Mouse (Mus musculus) ES-E14 (cell line): ENCODE measurements around the gene Pabpc1l. TPM values are rescaled to one million over a fixed set of nuclear protein-coding genes. Genes with fewer than 3 reads are reported as not detected.

Source experiments
- DNase-seq: peaks from one replicate; pipeline ENCODE4 v3.0.0-alpha.2; 2013; ENCODE audit warnings: low read depth, low spot score
- H3K27ac ChIP-seq: 2 replicates; pipeline ENCODE4 v1.5.1; 2012; ENCODE audit warnings: low read depth, mild to moderate bottlenecking, low read length, moderate library complexity, mixed read lengths; ENCODE audit not compliant: poor library complexity, insufficient read depth, severe bottlenecking
- H3K36me3 ChIP-seq: 2 replicates; pipeline ENCODE4 v1.6.1; 2012; ENCODE audit warnings: mild to moderate bottlenecking, low read length, moderate library complexity, mixed read lengths; ENCODE audit not compliant: control insufficient read depth, poor library complexity, insufficient read depth, severe bottlenecking
- H3K4me1 ChIP-seq, 2 experiments: fragments of 150-350 bp in 1 of 2; sonication (generic) in 1 of 2; 2 replicates each; pipeline ENCODE4 v1.6.1; 2012; ENCODE audit warnings: low read length in 2 of 2, mild to moderate bottlenecking in 1 of 2, mixed read lengths in 1 of 2; ENCODE audit not compliant: control insufficient read depth in 2 of 2, insufficient read depth in 2 of 2, poor library complexity in 1 of 2
- H3K4me3 ChIP-seq, 2 experiments: fragments of 150-350 bp in 1 of 2; sonication (generic) in 1 of 2; 2 replicates each; pipeline ENCODE4 v1.5.1; 2012; ENCODE audit warnings: low read length in 2 of 2, low read depth in 1 of 2, mild to moderate bottlenecking in 1 of 2, mixed read lengths in 1 of 2; ENCODE audit not compliant: insufficient read depth in 1 of 2, poor library complexity in 1 of 2, severe bottlenecking in 1 of 2
- H3K9ac ChIP-seq: 2 replicates; pipeline ENCODE4 v1.6.1; 2012; ENCODE audit warnings: low read depth, mild to moderate bottlenecking, low read length, mixed read lengths; ENCODE audit not compliant: poor library complexity, insufficient read depth, severe bottlenecking
- H3K9me3 ChIP-seq: fragments of 150-350 bp; sonication (generic); 2 replicates; pipeline ENCODE4 v1.6.1; 2012; ENCODE audit warnings: low read depth, mild to moderate bottlenecking, low read length; ENCODE audit not compliant: control insufficient read depth, insufficient read depth
- CHD2 ChIP-seq: IDR thresholded peaks from 2 replicates; pipeline ENCODE4 v1.6.1; 2014; ENCODE audit warnings: mild to moderate bottlenecking, low read depth, low read length, inconsistent platforms
- HCFC1 ChIP-seq: IDR thresholded peaks from 2 replicates; pipeline ENCODE4 v1.6.1; 2012; ENCODE audit warnings: low read length, inconsistent platforms, borderline replicate concordance; ENCODE audit not compliant: insufficient read depth
- MAFK ChIP-seq: IDR thresholded peaks from 2 replicates; pipeline ENCODE4 v1.6.1; 2014; ENCODE audit warnings: mild to moderate bottlenecking, low read depth, low read length, inconsistent platforms; ENCODE audit not compliant: insufficient read depth
- ZC3H11A ChIP-seq: IDR thresholded peaks from 2 replicates; pipeline ENCODE4 v1.6.1; 2012; ENCODE audit warnings: low read depth, mild to moderate bottlenecking, inconsistent platforms, low read length, borderline replicate concordance
- ZNF384 ChIP-seq: IDR thresholded peaks from 2 replicates; pipeline ENCODE4 v1.6.1; 2012; ENCODE audit warnings: low read depth, low read length, inconsistent platforms
- in situ Hi-C, 2 experiments: fragments of 600-800 bp; cut with MboI; formaldehyde crosslinking; loops; one replicate each; pipeline ENCODE4 v1.15.1; 2025; ENCODE audit warnings: low sequenced_read_pairs in 2 of 2, inconsistent platforms in 1 of 2; ENCODE audit not compliant: unreplicated experiment in 2 of 2
- total RNA-seq: library from RNA; depleted of rRNA; stranded (reverse); fragments of 300-350 nt; gene quantifications from 2 replicates; pipeline ENCODE4 v1.2.3, GENCODE M21; 2012

Pabpc1l gene
- total RNA-seq, 1 experiment, result not detected

DNA sequence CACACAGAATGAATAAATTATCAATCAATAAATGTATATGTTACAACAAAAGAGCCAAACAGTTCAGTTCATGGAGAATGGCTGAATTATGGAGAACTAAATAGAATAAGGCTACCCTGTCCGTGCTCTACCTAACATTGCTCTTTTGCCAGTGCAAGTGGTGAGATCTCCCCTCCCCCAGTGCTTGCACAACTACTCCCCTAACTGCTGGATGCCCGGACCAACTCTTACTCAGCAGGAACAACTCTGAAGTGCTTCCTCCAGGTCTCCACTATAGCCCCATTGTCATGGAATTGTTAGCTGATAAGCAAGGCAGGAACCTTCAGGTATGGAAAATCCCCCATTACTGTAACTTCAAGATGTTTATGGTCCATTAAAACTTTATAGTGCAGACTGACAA is 3.1 kb upstream of the Pabpc1l start:
- no peak overlapping the region for H3K4me3 ChIP-seq

DNA sequence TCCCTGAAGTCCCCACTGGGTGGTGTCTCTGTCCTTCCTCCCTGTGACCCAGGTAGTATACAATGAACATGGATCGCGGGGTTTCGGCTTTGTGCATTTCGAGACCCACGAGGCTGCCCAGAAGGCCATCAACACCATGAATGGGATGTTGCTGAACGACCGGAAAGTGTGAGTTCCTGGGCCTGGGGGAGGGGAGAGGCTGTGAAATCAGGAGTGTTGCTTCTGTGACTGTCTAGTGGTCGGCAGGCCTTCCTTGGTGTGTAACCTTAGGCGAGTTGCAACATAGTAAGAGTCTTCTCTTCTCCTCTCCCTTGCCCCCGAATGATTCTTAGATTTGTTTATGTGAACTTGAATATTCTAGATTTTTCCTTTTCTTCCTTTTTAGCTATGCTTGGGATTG is 5.9 kb downstream of the Pabpc1l start:
- Histone ChIP-seq H3K36me3 (no peaks in the 10 kb centered on the region), H3K9me3 (no peaks in the 10 kb centered on the region), H3K27ac (no peak overlapping the region), H3K4me3 (no peak overlapping the region), H3K9ac (no peak overlapping the region), H3K4me1 (peaks cover 0 to 2% of the 10 kb centered on the region in 2 experiments; a peak in 1 of 4 replicates)
- DNase-seq, result no peak
- TF ChIP-seq ZC3H11A (no peak), MAFK (no peak), HCFC1 (no peak), CHD2 (no peak), ZNF384 (no peak)
- in situ Hi-C loops, result no loop called here

More for the DNA sequence above, 3.1 kb upstream of the Pabpc1l start:
- no peak for DNase-seq
- H3K9ac ChIP-seq, result no peak overlapping the region
- TF ChIP-seq MAFK (no peak), ZNF384 (no peak), HCFC1 (no peak), CHD2 (no peak), ZC3H11A (no peak)
- peaks cover 0 to 5% of the 10 kb centered on the region in 2 experiments; a peak in 1 of 4 replicates for H3K4me1 ChIP-seq
- peaks cover 10% of the 10 kb centered on the region for H3K36me3 ChIP-seq
- in situ Hi-C loops, result no loop called here
- H3K27ac ChIP-seq, result no peak overlapping the region
- H3K9me3 ChIP-seq, result no peaks in the 10 kb centered on the region

DNA sequence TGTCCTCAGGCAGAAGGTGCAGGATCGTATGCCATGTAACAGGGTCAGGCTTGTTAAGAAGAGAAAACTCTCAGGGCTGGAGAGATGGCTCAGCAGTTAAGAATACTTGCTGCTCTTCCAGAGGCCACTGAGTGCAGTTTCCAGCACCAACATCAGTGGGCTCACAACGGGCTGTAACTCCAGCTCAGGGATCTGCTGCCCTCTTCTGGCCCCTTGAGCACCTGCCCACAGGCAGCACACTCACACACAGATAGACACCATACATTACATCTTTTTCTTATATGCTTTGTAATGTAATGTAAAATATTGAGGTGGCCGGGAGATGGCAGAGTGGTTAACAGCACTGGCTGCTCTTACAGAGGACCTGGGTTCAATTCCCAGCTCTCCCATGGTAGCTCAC is 7.7 kb downstream of the Pabpc1l start:
- H3K27ac ChIP-seq, result no peak overlapping the region
- no peak for DNase-seq
- H3K9ac ChIP-seq, result no peak overlapping the region
- H3K4me3 ChIP-seq, result no peak overlapping the region
- peaks cover 0 to 2% of the 10 kb centered on the region in 2 experiments; a peak in 1 of 4 replicates for H3K4me1 ChIP-seq
- no peaks in the 10 kb centered on the region for H3K36me3 ChIP-seq
- TF ChIP-seq CHD2 (no peak), MAFK (no peak), ZC3H11A (no peak), HCFC1 (no peak), ZNF384 (no peak)
- in situ Hi-C loops, result no loop called here
- no peaks in the 10 kb centered on the region for H3K9me3 ChIP-seq

DNA sequence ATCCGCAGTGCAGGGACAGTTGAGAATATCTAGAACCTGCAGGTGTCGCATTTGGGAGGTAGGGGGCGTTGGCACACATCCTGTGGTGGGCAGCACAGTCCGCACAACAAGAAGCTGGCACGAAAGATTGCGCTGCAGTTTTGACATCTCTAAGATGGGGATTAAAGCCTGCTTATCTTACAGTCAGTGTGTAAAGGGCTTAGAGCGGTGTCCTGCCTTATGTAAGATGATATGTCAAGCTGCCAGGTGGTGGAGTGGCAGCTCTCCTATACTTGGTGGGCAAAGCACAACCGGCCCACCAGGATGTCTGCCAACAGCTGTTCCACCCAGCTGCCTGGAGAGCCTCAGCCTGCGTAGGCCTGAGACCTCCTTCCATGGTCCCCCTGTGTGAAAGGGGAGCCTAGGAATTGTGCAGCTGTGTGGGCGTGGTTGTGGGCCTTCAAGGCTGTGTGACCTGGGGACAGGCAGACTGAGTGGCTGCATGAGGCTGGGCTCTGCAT is 11.3 kb downstream of the Pabpc1l start:
- peaks cover 0 to 2% of the 10 kb centered on the region in 2 experiments; a peak in 1 of 4 replicates for H3K4me1 ChIP-seq
- H3K9me3 ChIP-seq, result no peaks in the 10 kb centered on the region
- in situ Hi-C loops, result no loop called here
- no peaks in the 10 kb centered on the region for H3K36me3 ChIP-seq
- no peak overlapping the region for H3K9ac ChIP-seq
- TF ChIP-seq MAFK (no peak), HCFC1 (no peak), ZNF384 (no peak), CHD2 (no peak), ZC3H11A (no peak)
- no peak overlapping the region for H3K4me3 ChIP-seq
- DNase-seq, result no peak
- H3K27ac ChIP-seq, result no peak overlapping the region

DNA sequence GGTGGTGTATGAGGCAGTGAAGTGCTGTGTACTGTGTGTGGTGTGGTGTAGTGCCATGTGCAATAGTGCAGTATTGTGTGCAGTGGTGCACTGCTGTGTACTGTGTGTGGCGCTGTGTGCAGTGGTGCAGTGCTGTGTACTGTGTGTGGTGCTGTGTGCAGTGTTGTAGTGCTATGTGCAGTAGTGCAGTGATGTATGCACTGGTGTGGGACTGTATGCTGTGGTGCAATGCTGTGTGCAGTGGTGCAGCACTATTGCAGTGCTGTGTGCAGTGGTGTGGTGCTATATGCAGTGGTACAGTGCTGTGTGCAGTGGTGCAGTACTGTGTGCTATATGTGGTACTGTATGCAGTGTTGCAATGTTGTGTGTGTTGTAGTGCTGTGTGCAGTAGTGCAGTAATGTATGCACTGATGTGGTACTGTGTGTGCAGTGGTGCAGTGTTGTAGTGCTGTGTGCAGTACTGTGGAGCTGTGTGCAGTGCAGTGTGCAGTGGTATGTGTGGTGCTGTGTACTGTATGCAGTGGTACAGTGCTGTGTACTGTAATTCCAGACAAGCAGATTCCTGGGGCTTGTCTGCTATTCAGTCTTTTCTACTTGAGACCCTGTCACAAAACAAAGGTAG is 13.3 kb downstream of the Pabpc1l start:
- no peak for DNase-seq
- Histone ChIP-seq H3K36me3 (no peaks in the 10 kb centered on the region), H3K27ac (no peak overlapping the region), H3K9me3 (no peaks in the 10 kb centered on the region), H3K4me1 (no peaks in the 10 kb centered on the region), H3K4me3 (no peak overlapping the region), H3K9ac (no peak overlapping the region)
- in situ Hi-C loops, result no loop called here
- no peak for TF ChIP-seq ZC3H11A
- TF ChIP-seq CHD2, result no peak
- no peak for TF ChIP-seq MAFK
- TF ChIP-seq ZNF384, result no peak
- no peak for TF ChIP-seq HCFC1
